Comparison of ENCODE assay signal across 16 mouse cellular contexts in the genomic region with DNA sequence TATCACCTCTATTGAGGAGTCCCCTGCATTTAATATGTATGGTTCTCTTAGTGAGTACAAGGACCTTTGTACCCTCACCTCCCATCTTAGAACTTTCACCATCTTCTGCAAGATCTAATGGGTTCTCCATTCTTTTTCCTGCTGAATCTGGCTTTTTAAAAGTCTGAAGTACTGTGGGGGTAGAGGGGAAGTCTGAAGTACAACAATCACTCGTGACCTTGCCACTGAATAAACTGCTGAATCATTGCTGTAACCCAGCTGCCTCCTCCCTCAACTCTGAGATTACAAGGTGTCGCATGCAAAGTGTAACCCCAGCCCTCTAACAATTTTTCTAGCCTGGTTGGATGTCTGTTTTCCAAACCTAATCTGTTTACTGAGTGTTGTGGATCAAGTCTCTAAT. TPM values are rescaled to one million over a fixed set of nuclear protein-coding genes. Genes with fewer than 3 reads are reported as not detected.
A peak's percentile ranks its signal among the peaks of the same experiment; 100 is the strongest.
DNase-seq lines count a peak whose midpoint lies in the region; ATAC-seq and TF ChIP-seq lines count a peak whose summit lies in the region.
"Had no signal": no experiment of that assay in that cellular context is flagged by ENCODE, and none has a peak within 500 bp of the region (broad histone marks: within the 10 kb centered on the region; RNA-seq: fewer than 3 reads in every experiment).

No protein-coding gene starts in this region.

- H3K27me3 ChIP-seq in kidney, adult 2 months (replicated peaks; ENCODE audit: control insufficient read depth, insufficient read depth, low read length) = no peaks in the 10 kb centered on the region
- no peaks in the 10 kb centered on the region for H3K27me3 ChIP-seq in kidney, embryonic 14.5 days (ENCODE audit: control insufficient read depth, insufficient read depth, low read length)
- H3K27me3 ChIP-seq: embryonic facial prominence, embryonic 15.5 days; lung, embryonic 15.5 days had no signal

- H3K4me3 ChIP-seq in kidney, adult 2 months (ENCODE audit: insufficient read depth, low read depth, low read length) = no peak overlapping the region
- no peak overlapping the region for H3K4me3 ChIP-seq in kidney, embryonic 14.5 days (ENCODE audit: low read length)
- no peak overlapping the region for H3K4me3 ChIP-seq in ES-E14 (ENCODE audit: insufficient read depth in 1 of 2, low read depth in 1 of 2, low read length in 2 of 2, poor library complexity in 1 of 2, severe bottlenecking in 1 of 2)
- H3K4me3 ChIP-seq: embryonic facial prominence, embryonic 15.5 days; lung, embryonic 15.5 days had no signal

- TF ChIP-seq POLR2A in kidney, adult 2 months (IDR thresholded peaks at IDR 0.05; ENCODE audit: low read depth, low read length) = no peak

- 23% methylated on average over 2 of the region's 2 CpGs for WGBS in kidney, adult 2 months
- WGBS in kidney, embryonic 14.5 days = 55% methylated on average over 2 of the region's 2 CpGs

- H3K4me2 ChIP-seq in kidney, embryonic 14.5 days (replicated peaks; ENCODE audit: low read depth, low read length) = no peak overlapping the region
- H3K4me2 ChIP-seq: embryonic facial prominence, embryonic 15.5 days; lung, embryonic 15.5 days had no signal

- H3K9me3 ChIP-seq in kidney, embryonic 14.5 days (ENCODE audit: control insufficient read depth, low read length) = no peaks in the 10 kb centered on the region
- no peaks in the 10 kb centered on the region for H3K9me3 ChIP-seq in ES-E14 (ENCODE audit: control insufficient read depth, insufficient read depth, low read depth, low read length)
- H3K9me3 ChIP-seq: embryonic facial prominence, embryonic 15.5 days; lung, embryonic 15.5 days had no signal

- no peak overlapping the region for H3K9ac ChIP-seq in kidney, embryonic 14.5 days (ENCODE audit: low read depth, low read length)
- H3K9ac ChIP-seq in ES-E14 (ENCODE audit: insufficient read depth, low read depth, low read length, poor library complexity, severe bottlenecking) = no peak overlapping the region
- H3K9ac ChIP-seq: embryonic facial prominence, embryonic 15.5 days; lung, embryonic 15.5 days had no signal

- in situ Hi-C loops in ES-E14 (cut with MboI; ENCODE audit: low sequenced_read_pairs in 2 of 2, unreplicated experiment in 2 of 2) = no loop called here

- peak overlapping the region; percentile 92 for H3K27ac ChIP-seq in kidney, adult 2 months (ENCODE audit: insufficient read depth, low read depth, low read length)
- no peak overlapping the region for H3K27ac ChIP-seq in kidney, embryonic 14.5 days (ENCODE audit: low read depth, low read length)
- no peak overlapping the region; the same call in 1 of the 2 replicates for H3K27ac ChIP-seq in ES-E14 (ENCODE audit: insufficient read depth, low read depth, low read length, poor library complexity, severe bottlenecking)
- H3K27ac ChIP-seq: embryonic facial prominence, embryonic 15.5 days; lung, embryonic 15.5 days had no signal

- H3K4me1 ChIP-seq in kidney, adult 2 months (ENCODE audit: control insufficient read depth, insufficient read depth, low read length) = peaks cover 37% of the 10 kb centered on the region
- peaks cover 6% of the 10 kb centered on the region for H3K4me1 ChIP-seq in kidney, embryonic 14.5 days (ENCODE audit: control insufficient read depth, insufficient read depth, low read length)
- H3K4me1 ChIP-seq in ES-E14 (ENCODE audit: control insufficient read depth in 2 of 2, insufficient read depth in 2 of 2, low read length in 2 of 2, poor library complexity in 1 of 2) = peaks cover 12 to 17% of the 10 kb centered on the region in 2 experiments

- no peak for TF ChIP-seq CTCF in kidney, adult 2 months (conservative IDR thresholded peaks at IDR 0.05; ENCODE audit: insufficient read depth, insufficient read length, low read depth, low read length)

- ATAC-seq in kidney, embryonic 14.5 days (ENCODE audit: low FRiP score, low TSS enrichment) = no peak
- peak; percentile 45 for ATAC-seq in common myeloid progenitor, adult 5-6 weeks (replicated peaks; ENCODE audit: low read depth, poor library complexity, severe bottlenecking)
- ATAC-seq: activated CD4-positive, CD25-positive, alpha-beta regulatory T cell, adult 4 months; forebrain, embryonic 16.5 days; midbrain, embryonic 16.5 days had no signal

- peak; percentile 89 for DNase-seq in kidney, adult 2 months
- no peak for DNase-seq in ES-E14 (ENCODE audit: low read depth, low spot score)
- peak; percentile 62 to 79 for DNase-seq in kidney, postnatal 25 days
- no peak for DNase-seq in right cerebral cortex, postnatal 10 days (ENCODE audit: low spot score in 2 of 2)
- DNase-seq in frontal cortex, postnatal 10 days (ENCODE audit: low spot score in 2 of 2) = no peak
- no peak for DNase-seq in lung, postnatal 14 days
- DNase-seq: gastrocnemius, postnatal 36 days; heart, postnatal 4 days; right cerebral cortex, postnatal 25 days had no signal

- H3K36me3 ChIP-seq in kidney, adult 2 months (ENCODE audit: control insufficient read depth, insufficient read depth, low read length) = 0 out of 2 replicates have a peak, but pooled peaks cover under 1% of the 10 kb centered on the region
- H3K36me3 ChIP-seq in kidney, embryonic 14.5 days (ENCODE audit: control insufficient read depth, insufficient read depth, low read length) = no peaks in the 10 kb centered on the region
- H3K36me3 ChIP-seq in ES-E14 (ENCODE audit: control insufficient read depth, insufficient read depth, low read length, poor library complexity, severe bottlenecking) = no peaks in the 10 kb centered on the region
- H3K36me3 ChIP-seq: embryonic facial prominence, embryonic 15.5 days; lung, embryonic 15.5 days had no signal

TF ChIP-seq in ES-E14, 5 proteins besides CTCF, POLR2A, EP300 and RAD21:
- TF ChIP-seq CHD2 (IDR thresholded peaks at IDR 0.05; ENCODE audit: low read depth, low read length) = no peak
- TF ChIP-seq MAFK (IDR thresholded peaks at IDR 0.05; ENCODE audit: insufficient read depth, low read depth, low read length) = peak; percentile 86
- TF ChIP-seq ZNF384 (IDR thresholded peaks at IDR 0.05; ENCODE audit: low read depth, low read length) = no peak
- TF ChIP-seq HCFC1 (IDR thresholded peaks at IDR 0.05; ENCODE audit: borderline replicate concordance, insufficient read depth, low read length) = no peak
TF ChIP-seq in ES-E14: peak in this region for 1.

RNA-seq across cellular contexts. Expression of gene Akr1a1, which starts 3.6 kb away (rescaled TPM):
- polyA plus RNA-seq in kidney, adult 2 months (2012; rRNA removed) = 2,926 and 3,067 TPM in 2 replicates
- 730 and 751 TPM in 2 replicates for polyA plus RNA-seq in kidney, embryonic 14.5 days (2014; fragmentation: Nextera tagmentation; extraction: Ambion mirVana)
- total RNA-seq in ES-E14 (2012; rRNA removed) = 197 and 262 TPM in 2 replicates
- 416 TPM in 2 replicates for total RNA-seq in common myeloid progenitor, adult 5-6 weeks (2017)

RNA-seq across cellular contexts. Expression of gene Nasp, which starts 27.4 kb away (rescaled TPM):
- 2.5 and 3.9 TPM in 2 replicates for polyA plus RNA-seq in kidney, adult 2 months (2012; rRNA removed)
- 224 and 234 TPM in 2 replicates for polyA plus RNA-seq in kidney, embryonic 14.5 days (2014; fragmentation: Nextera tagmentation; extraction: Ambion mirVana)
- 325 and 342 TPM in 2 replicates for total RNA-seq in ES-E14 (2012; rRNA removed)
- total RNA-seq in common myeloid progenitor, adult 5-6 weeks (2017) = 465 and 496 TPM in 2 replicates

RNA-seq across cellular contexts. Expression of gene Prdx1, which starts 30.2 kb away (rescaled TPM):
- polyA plus RNA-seq in kidney, adult 2 months (2012; rRNA removed) = 282 and 478 TPM in 2 replicates
- polyA plus RNA-seq in kidney, embryonic 14.5 days (2014; fragmentation: Nextera tagmentation; extraction: Ambion mirVana) = 1,503 and 1,977 TPM in 2 replicates
- total RNA-seq in ES-E14 (2012; rRNA removed) = 444 and 682 TPM in 2 replicates
- total RNA-seq in common myeloid progenitor, adult 5-6 weeks (2017) = 266 and 285 TPM in 2 replicates

RNA-seq across cellular contexts. Expression of gene Mmachc, which starts 53.1 kb away (rescaled TPM):
- 28.8 and 30.3 TPM in 2 replicates for polyA plus RNA-seq in kidney, adult 2 months (2012; rRNA removed)
- 19.7 and 25.5 TPM in 2 replicates for polyA plus RNA-seq in kidney, embryonic 14.5 days (2014; fragmentation: Nextera tagmentation; extraction: Ambion mirVana)
- total RNA-seq in ES-E14 (2012; rRNA removed) = 15.8 and 18.7 TPM in 2 replicates
- total RNA-seq in common myeloid progenitor, adult 5-6 weeks (2017) = 22.7 and 24.9 TPM in 2 replicates

RNA-seq across cellular contexts. Expression of gene Ccdc163, which starts 53.2 kb away (rescaled TPM):
- polyA plus RNA-seq in kidney, adult 2 months (2012; rRNA removed) = 29.2 and 34.5 TPM in 2 replicates
- 36.9 and 39.6 TPM in 2 replicates for polyA plus RNA-seq in kidney, embryonic 14.5 days (2014; fragmentation: Nextera tagmentation; extraction: Ambion mirVana)
- total RNA-seq in ES-E14 (2012; rRNA removed) = 18.6 and 21.9 TPM in 2 replicates
- 12.3 and 35.8 TPM in 2 replicates for total RNA-seq in common myeloid progenitor, adult 5-6 weeks (2017)

Comparison
In these comparisons a context has a peak if more than half of its experiments do, and no peak if none do; other contexts are left out.
1. DNase-seq: peak in kidney, adult 2 months (single experiment) and kidney, postnatal 25 days (2 of 2); none in ES-E14 (single experiment), right cerebral cortex, postnatal 10 days (0 of 2), frontal cortex, postnatal 10 days (0 of 2) and lung, postnatal 14 days (single experiment).